Mouse (Mus musculus) layer of hippocampus, adult 9-11 months (tissue): ENCODE data around the gene Olfr1280.
"Not testable (repeated sequence)": the region's sequence is repeated elsewhere in the genome, so short reads cannot be mapped to it uniquely, and the experiment has no call there.

Experiments used
- DNase-seq: peaks from one replicate; pipeline ENCODE4 v3.0.0; 2022

The Olfr1280 gene

DNA sequence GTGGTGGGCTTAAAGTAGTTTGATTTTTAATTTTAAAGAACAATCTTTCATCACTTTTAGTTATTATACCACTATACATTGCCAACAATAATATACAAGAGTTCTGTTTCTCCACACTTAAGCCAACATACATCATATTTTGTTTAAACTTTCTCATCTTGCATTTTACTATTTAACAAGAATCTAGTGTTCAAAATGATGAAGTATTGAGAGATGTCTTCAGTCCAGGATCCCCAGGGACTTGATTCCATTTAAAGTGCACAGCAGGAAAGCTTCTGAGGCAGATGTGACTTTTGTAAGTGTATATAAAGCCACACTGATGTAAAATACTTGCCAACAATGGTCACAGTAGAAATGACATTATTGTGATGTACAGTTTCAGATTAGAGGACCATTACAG is at the start of gene Olfr1280:
TSS of gene Olfr1280 (plus strand) at position 301 of the 400 bp plus-strand sequence.
- DNase-seq, result no peak

DNA sequence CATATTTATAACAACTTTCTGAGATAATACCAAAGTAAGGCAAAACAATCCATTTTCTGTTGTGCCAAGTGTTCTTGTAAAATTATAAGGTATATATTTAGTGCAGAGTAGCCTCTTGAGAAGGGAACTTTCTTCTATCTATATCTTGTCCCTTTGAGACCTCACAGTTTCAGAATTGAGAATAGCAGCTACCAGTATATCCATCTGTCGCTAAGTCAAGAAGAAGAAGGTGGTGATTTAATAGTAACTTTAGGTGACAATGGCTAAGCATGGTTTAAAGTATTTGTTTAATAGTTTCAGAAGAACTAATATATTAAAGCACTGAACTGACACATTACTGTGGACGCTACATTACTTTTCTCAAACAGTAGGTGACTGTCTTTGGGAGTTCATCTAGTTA is 39.8 kb upstream of the Olfr1280 start, which contains the start of gene Olfr1277:
TSS of gene Olfr1277 (minus strand) at position 101 of the 400 bp plus-strand sequence.
- no peak for DNase-seq

DNA sequence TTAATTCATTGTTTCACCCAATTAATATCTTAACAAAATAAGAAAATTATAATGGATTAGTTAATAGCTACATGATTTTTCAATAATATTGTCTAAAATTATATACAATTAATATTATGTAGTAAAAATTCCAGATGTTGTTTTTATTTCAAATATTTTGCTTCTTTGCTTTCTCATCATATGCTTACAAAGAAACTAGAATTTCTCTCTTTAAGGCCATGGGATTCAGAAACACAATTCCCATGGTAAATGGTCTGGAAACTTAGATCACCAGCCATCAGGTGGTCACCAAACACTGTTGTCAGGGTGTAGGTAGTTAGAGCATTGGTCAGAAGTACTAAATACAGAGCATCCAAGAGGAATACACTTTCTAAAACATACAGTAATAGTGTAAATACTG is 24.0 kb upstream of the Olfr1280 start, which contains the start of gene Olfr1278:
TSS of gene Olfr1278 (plus strand) at position 301 of the 400 bp plus-strand sequence.
- DNase-seq, result no peak

DNA sequence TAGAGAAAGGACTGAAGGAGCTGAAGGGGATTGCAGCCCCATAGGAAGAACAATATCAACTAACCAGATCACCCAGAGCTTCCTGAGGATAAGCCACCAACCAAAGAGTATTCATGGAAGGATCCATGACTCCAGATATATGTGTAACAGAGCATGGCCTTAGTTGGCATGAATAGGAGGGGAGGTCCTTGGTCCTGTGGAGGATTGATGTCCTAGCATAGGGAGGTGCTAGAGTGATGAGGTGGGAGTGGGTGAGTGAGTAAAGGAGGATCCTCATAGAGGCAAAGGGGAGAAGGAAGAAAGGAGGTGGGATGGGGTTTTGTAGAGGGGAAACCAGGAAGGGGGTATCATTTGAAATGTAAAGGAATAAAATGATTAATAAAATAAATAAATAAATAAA is 15.3 kb upstream of the Olfr1280 start:
- DNase-seq, result no peak

DNA sequence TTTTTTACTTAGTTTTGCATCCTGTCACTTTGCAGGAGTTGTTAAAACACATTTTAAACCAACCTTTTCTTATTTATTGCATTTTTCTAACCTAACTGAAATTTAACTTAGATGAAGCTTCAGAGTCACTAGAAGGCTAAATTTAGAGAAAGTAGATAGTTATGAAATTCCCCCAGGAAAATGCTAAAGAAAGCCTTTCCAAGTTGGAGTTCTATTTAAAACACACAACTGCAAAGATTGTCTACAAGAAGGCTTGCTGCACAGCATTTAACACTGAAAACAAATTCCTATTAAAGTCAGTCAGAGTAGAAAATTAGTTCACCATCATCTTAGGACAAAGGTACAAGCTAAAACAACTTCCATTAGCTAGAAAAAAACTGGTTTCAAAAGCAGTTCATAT is 13.4 kb upstream of the Olfr1280 start, which contains the start of gene Olfr1279:
TSS of gene Olfr1279 (plus strand) at position 262 of the 400 bp plus-strand sequence.
- no peak for DNase-seq

DNA sequence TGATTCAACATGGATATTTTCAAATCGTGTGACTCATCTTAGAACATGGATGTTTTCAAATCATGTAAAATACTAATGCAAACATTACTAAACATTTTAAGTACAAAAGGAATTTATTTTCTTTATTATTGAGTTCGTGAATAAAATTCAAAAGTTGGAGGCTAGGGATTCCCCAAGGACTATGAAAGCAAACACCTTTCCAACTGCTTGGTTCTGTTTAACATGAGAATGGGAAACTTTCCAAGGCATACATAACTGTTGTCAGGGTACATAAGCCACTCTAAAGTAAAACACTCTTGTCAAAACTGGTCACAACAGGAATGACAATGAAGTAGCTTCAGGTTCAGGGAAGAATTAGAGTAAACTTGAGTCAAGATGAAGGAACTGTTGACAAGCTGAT is 12.4 kb downstream of the Olfr1280 start, which contains the start of gene Olfr1281:
TSS of gene Olfr1281 (plus strand) at position 301 of the 400 bp plus-strand sequence.
- DNase-seq, result no peak

DNA sequence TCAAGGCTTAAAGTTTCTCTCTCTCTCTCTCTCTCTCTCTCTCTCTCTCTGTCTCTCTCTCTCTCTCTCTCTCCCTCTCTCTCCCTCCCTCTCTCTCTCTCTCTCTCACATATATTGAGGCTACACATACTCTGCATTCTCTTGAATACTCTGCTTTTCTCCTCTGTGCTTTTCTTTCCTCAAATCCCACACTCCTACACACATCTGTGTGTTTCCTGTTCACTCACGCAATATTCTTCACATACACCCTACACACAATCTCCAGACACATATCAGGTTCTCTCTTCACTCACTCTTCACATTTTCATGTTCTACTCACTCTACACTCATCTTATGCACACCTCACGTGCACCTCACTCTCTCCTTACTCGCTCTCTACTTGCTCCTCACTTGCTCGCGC is 19.9 kb downstream of the Olfr1280 start:
- DNase-seq, result not testable (repeated sequence)

DNA sequence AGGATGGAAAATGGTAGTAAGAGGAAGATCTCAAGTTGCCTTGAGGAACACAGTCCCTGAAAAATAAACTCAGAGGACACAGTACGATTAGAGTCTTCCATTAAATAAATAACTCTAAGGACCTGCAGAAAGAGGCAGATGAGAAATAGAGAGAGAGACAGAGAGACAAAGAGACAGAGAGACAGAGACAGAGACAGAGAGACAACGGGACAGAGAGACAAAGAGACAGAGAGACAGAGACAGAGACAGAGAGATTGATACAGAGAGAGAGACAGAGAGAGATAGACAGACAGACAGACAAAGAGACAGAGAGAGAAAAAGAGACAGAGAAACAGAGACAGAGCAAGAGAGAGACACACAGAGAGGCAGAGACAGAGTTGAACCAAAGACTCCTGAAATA is 22.2 kb downstream of the Olfr1280 start, which contains the start of gene Olfr1282:
TSS of gene Olfr1282 (minus strand) at position 101 of the 400 bp plus-strand sequence.
- DNase-seq, result no peak

DNA sequence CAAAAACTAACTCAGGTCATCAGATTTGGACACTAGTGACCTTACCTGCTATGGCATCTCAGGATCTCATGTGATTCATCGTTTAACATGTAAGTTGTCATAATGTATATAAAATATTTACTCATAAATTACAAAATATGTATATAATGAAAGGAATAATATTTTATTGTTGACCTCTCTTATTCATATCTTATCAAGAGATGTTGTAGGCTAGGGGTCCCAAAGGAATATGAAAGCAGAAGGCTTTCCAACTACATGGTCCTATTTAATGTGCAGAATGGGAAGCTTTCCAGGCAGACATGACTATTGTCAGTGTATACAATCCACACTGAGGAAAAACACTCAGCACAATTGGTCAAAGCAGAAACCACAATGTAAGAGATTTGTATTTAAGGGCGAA is 52.7 kb downstream of the Olfr1280 start, which contains the start of gene Olfr1283:
TSS of gene Olfr1283 (plus strand) at position 301 of the 400 bp plus-strand sequence.
- no peak for DNase-seq

DNA sequence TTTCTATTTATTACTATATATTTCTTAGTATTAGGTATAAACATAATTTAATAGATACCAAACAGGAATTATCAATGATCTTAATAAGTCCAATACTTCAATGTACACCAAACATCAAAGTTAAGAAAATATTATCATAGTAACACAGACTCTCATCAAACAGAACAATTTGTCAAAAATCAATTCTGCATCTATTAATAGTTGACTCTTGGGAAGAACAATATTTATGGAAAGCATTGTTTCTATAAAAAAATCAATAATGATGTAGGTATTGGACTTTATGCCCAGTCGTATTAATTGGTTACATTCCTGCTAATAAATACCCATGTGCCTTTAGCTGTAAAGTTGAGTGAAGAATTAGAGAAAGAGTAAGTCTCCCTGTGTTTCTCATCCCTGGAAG is 61.4 kb downstream of the Olfr1280 start, which contains the start of gene Olfr1284:
TSS of gene Olfr1284 (plus strand) at position 301 of the 400 bp plus-strand sequence.
- no peak for DNase-seq
